Mouse (Mus musculus) embryonic facial prominence, embryonic 12.5 days (tissue): Measurements from ENCODE around the gene Slc4a8. TPM values are rescaled to one million over a fixed set of nuclear protein-coding genes. Genes with fewer than 3 reads are reported as not detected.

Source experiments
- ATAC-seq: fragments of 200-750 bp; cut with Nextera tagmentation; 2 replicates; pipeline ENCODE4 v1.8.0; 2017; ENCODE audit not compliant: insufficient number of reproducible peaks, insufficient read depth, low FRiP score, low TSS enrichment
- H3K27ac ChIP-seq: fragments of 300-500 bp; sonication (generic); 2 replicates; pipeline ENCODE4 v1.5.1; 2016; ENCODE audit warnings: mild to moderate bottlenecking
- H3K27me3 ChIP-seq: fragments of 300-500 bp; sonication (generic); 2 replicates; pipeline ENCODE4 v1.6.1; 2016; ENCODE audit warnings: mild to moderate bottlenecking, moderate library complexity
- H3K36me3 ChIP-seq: fragments of 300-500 bp; sonication (generic); 2 replicates; pipeline ENCODE4 v1.6.1; 2016; ENCODE audit warnings: mild to moderate bottlenecking
- H3K4me1 ChIP-seq: fragments of 300-500 bp; sonication (generic); 2 replicates; pipeline ENCODE4 v1.6.1; 2016
- H3K4me2 ChIP-seq: fragments of 300-500 bp; sonication (generic); replicated peaks from 2 replicates; pipeline ENCODE4 v1.6.1; 2016; ENCODE audit warnings: mild to moderate bottlenecking, moderate library complexity
- H3K4me3 ChIP-seq: fragments of 300-500 bp; sonication (generic); 2 replicates; pipeline ENCODE4 v1.5.1; 2016; ENCODE audit warnings: mild to moderate bottlenecking
- H3K9ac ChIP-seq: fragments of 300-500 bp; sonication (generic); 2 replicates; pipeline ENCODE4 v1.6.1; 2016; ENCODE audit warnings: mild to moderate bottlenecking, moderate library complexity
- H3K9me3 ChIP-seq: fragments of 300-500 bp; sonication (generic); 2 replicates; pipeline ENCODE4 v1.6.1; 2016; ENCODE audit warnings: mild to moderate bottlenecking, moderate library complexity
- WGBS: fragments of 180-500 bp; shearing (Covaris S2); methylation state at CpG from one replicate; pipeline ENCODE4 v1.1.7; 2016; 5-methylcytosine and 5-hydroxymethylcytosine counted together
- polyA plus RNA-seq: library from polyadenylated mRNA; unstranded; fragments of >200 nt; fragmentation: Nextera tagmentation; extraction: Ambion mirVana; gene quantifications from 2 replicates; pipeline ENCODE4 v1.2.1, GENCODE M21; 2016

Slc4a8 gene
- polyA plus RNA-seq, 1 experiment from 2014 or later = 8.4 TPM

- no peak overlapping the region for H3K9ac ChIP-seq
- no peak overlapping the region for H3K4me3 ChIP-seq
Measured at GRCm38 (mm10) chr15:100838607-100839207, 77.2 kb downstream of the Slc4a8 start.

GRCm38 (mm10) chr15:100844336-100844735, 82.8 kb downstream of the Slc4a8 start:
- Histone ChIP-seq H3K9ac (no peak overlapping the region), H3K9me3 (no peaks in the 10 kb centered on the region), H3K4me3 (no peak overlapping the region), H3K27me3 (no peaks in the 10 kb centered on the region), H3K4me1 (peaks cover 11% of the 10 kb centered on the region), H3K27ac (no peak overlapping the region), H3K36me3 (no peaks in the 10 kb centered on the region), H3K4me2 (no peak overlapping the region)
- no peak for ATAC-seq
- whole genome bisulfite sequencing = 78% methylated on average over 7 of the region's 7 CpGs

More at GRCm38 (mm10) chr15:100838607-100839207, 77.2 kb downstream of the Slc4a8 start:
- Histone ChIP-seq H3K27me3 (no peaks in the 10 kb centered on the region), H3K27ac (no peak overlapping the region), H3K9me3 (no peaks in the 10 kb centered on the region), H3K4me1 (no peaks in the 10 kb centered on the region), H3K36me3 (no peaks in the 10 kb centered on the region), H3K4me2 (no peak overlapping the region)
- WGBS = 27% methylated on average over 12 of the region's 12 CpGs
- ATAC-seq = no peak

- ATAC-seq = peak; percentile 52; the same call in 1 of the 2 replicates
- no peaks in the 10 kb centered on the region for H3K27me3 ChIP-seq
- 27% methylated on average over 26 of the region's 26 CpGs for WGBS
- peak overlapping the region; percentile 11; the same call in 1 of the 2 replicates for H3K4me2 ChIP-seq
- no peaks in the 10 kb centered on the region for H3K9me3 ChIP-seq
- H3K36me3 ChIP-seq = no peaks in the 10 kb centered on the region
- no peak overlapping the region for H3K9ac ChIP-seq
- peaks cover 11% of the 10 kb centered on the region for H3K4me1 ChIP-seq
- H3K27ac ChIP-seq = 0 out of 2 replicates have a peak overlapping the region, but pooled peaks have one; percentile 32
- H3K4me3 ChIP-seq = no peak overlapping the region
Measured at GRCm38 (mm10) chr15:100845049-100845879, 83.7 kb downstream of the Slc4a8 start.

- 89% methylated on average over 6 of the region's 6 CpGs for WGBS
Measured at GRCm38 (mm10) chr15:100847193-100847592, 85.6 kb downstream of the Slc4a8 start.

GRCm38 (mm10) chr15:100857586-100857985, 96.0 kb downstream of the Slc4a8 start:
- Histone ChIP-seq H3K36me3 (no peaks in the 10 kb centered on the region), H3K27ac (no peak overlapping the region), H3K4me1 (no peaks in the 10 kb centered on the region), H3K9me3 (no peaks in the 10 kb centered on the region), H3K4me2 (no peak overlapping the region), H3K27me3 (no peaks in the 10 kb centered on the region), H3K9ac (no peak overlapping the region), H3K4me3 (no peak overlapping the region)
- WGBS = 80% methylated on average over 3 of the region's 3 CpGs
- ATAC-seq = no peak

More at GRCm38 (mm10) chr15:100847193-100847592, 85.6 kb downstream of the Slc4a8 start:
- no peaks in the 10 kb centered on the region for H3K36me3 ChIP-seq
- no peak overlapping the region for H3K4me2 ChIP-seq
- H3K4me1 ChIP-seq = peaks cover 11% of the 10 kb centered on the region
- H3K9ac ChIP-seq = no peak overlapping the region
- H3K27me3 ChIP-seq = no peaks in the 10 kb centered on the region
- no peak overlapping the region for H3K27ac ChIP-seq
- no peak for ATAC-seq
- no peaks in the 10 kb centered on the region for H3K9me3 ChIP-seq
- no peak overlapping the region for H3K4me3 ChIP-seq

- Histone ChIP-seq H3K4me3 (no peak overlapping the region), H3K9ac (no peak overlapping the region), H3K4me1 (no peaks in the 10 kb centered on the region), H3K27me3 (no peaks in the 10 kb centered on the region), H3K4me2 (no peak overlapping the region), H3K36me3 (no peaks in the 10 kb centered on the region), H3K27ac (no peak overlapping the region), H3K9me3 (no peaks in the 10 kb centered on the region)
- WGBS = 42% methylated on average over 5 of the region's 5 CpGs
- ATAC-seq = no peak
Measured at GRCm38 (mm10) chr15:100860856-100861255, 99.3 kb downstream of the Slc4a8 start.

GRCm38 (mm10) chr15:100865556-100865955, 104.0 kb downstream of the Slc4a8 start:
- H3K4me2 ChIP-seq = no peak overlapping the region
- no peak overlapping the region for H3K4me3 ChIP-seq
- no peak for ATAC-seq
- 51% methylated on average over 3 of the region's 3 CpGs for WGBS
- H3K27me3 ChIP-seq = peaks cover 18% of the 10 kb centered on the region; the same call in 1 of the 2 replicates
- H3K36me3 ChIP-seq = no peaks in the 10 kb centered on the region
- H3K9me3 ChIP-seq = no peaks in the 10 kb centered on the region
- H3K4me1 ChIP-seq = peaks cover 6% of the 10 kb centered on the region
- no peak overlapping the region for H3K27ac ChIP-seq
- no peak overlapping the region for H3K9ac ChIP-seq

- Histone ChIP-seq H3K4me1 (peaks cover 26% of the 10 kb centered on the region), H3K36me3 (no peaks in the 10 kb centered on the region), H3K4me2 (peak within 1 kb of the TSS; percentile 63), H3K9me3 (no peaks in the 10 kb centered on the region), H3K4me3 (peak within 1 kb of the TSS; percentile 39), H3K27ac (no peak within 1 kb of the TSS), H3K9ac (no peak within 1 kb of the TSS), H3K27me3 (peaks cover 39% of the 10 kb centered on the region)
- WGBS = 73% methylated on average over 7 of the region's 7 CpGs
- ATAC-seq = no peak
Measured at GRCm38 (mm10) chr15:100869558-100869957, 108.0 kb downstream of the Slc4a8 start, which contains the start of gene Scn8a. TSS of gene Scn8a (plus strand) at chr15:100869858.

- Histone ChIP-seq H3K36me3 (no peaks in the 10 kb centered on the region), H3K9ac (no peak overlapping the region), H3K4me1 (peaks cover 26% of the 10 kb centered on the region), H3K4me3 (peak overlapping the region; percentile 39), H3K9me3 (no peaks in the 10 kb centered on the region), H3K27ac (no peak overlapping the region), H3K4me2 (peak overlapping the region; percentile 63), H3K27me3 (peaks cover 39% of the 10 kb centered on the region)
- peak; percentile 70 for ATAC-seq
- WGBS = 3% methylated on average over 36 of the region's 66 CpGs
Measured at GRCm38 (mm10) chr15:100870001-100870774, 108.6 kb downstream of the Slc4a8 start.

- Histone ChIP-seq H3K9ac (peak overlapping the region; percentile 83), H3K4me3 (peak overlapping the region; percentile 81), H3K36me3 (no peaks in the 10 kb centered on the region), H3K4me2 (peak overlapping the region; percentile 97), H3K4me1 (peaks cover 26% of the 10 kb centered on the region), H3K27me3 (peaks cover 39% of the 10 kb centered on the region), H3K27ac (no peak overlapping the region), H3K9me3 (no peaks in the 10 kb centered on the region)
- 2% methylated on average over 33 of the region's 69 CpGs for WGBS
- ATAC-seq = 0 out of 2 replicates have a peak, but pooled peaks have one; percentile 32
Measured at GRCm38 (mm10) chr15:100870775-100871106, 109.2 kb downstream of the Slc4a8 start.
